Mouse (Mus musculus) hindbrain, postnatal 0 days (tissue): Measurements from ENCODE around the gene N4bp2l1. TPM values are rescaled to one million over a fixed set of nuclear protein-coding genes. Genes with fewer than 3 reads are reported as not detected.

ENCODE experiments used
- ATAC-seq: fragments of 200-750 bp; cut with Nextera tagmentation; 2 replicates; pipeline ENCODE4 v1.8.0; 2017; ENCODE audit warnings: mild to moderate bottlenecking, moderate TSS enrichment, moderate library complexity
- DNase-seq: peaks from one replicate; pipeline ENCODE4 v3.0.0-alpha.2; 2015; ENCODE audit warnings: low spot score
- H3K27ac ChIP-seq: fragments of 300-500 bp; sonication (generic); 2 replicates; pipeline ENCODE4 v1.5.1; 2014; ENCODE audit warnings: mild to moderate bottlenecking
- H3K27me3 ChIP-seq: fragments of 300-500 bp; sonication (generic); 2 replicates; pipeline ENCODE4 v1.6.1; 2014; ENCODE audit warnings: low read length, mixed read lengths; ENCODE audit not compliant: insufficient read depth
- H3K36me3 ChIP-seq: fragments of 300-500 bp; sonication (generic); 2 replicates; pipeline ENCODE4 v1.6.1; 2014; ENCODE audit warnings: low read length, mixed read lengths; ENCODE audit not compliant: insufficient read depth
- H3K4me1 ChIP-seq: fragments of 300-500 bp; sonication (generic); 2 replicates; pipeline ENCODE4 v1.6.1; 2014; ENCODE audit warnings: antibody characterized with exemption, low read length, mixed read lengths; ENCODE audit not compliant: insufficient read depth
- H3K4me2 ChIP-seq: fragments of 300-500 bp; sonication (generic); 2 replicates; pipeline ENCODE4 v1.6.1; 2014; ENCODE audit warnings: low read depth, mild to moderate bottlenecking, low read length, moderate library complexity, mixed read lengths
- H3K4me3 ChIP-seq: fragments of 300-500 bp; sonication (generic); 2 replicates; pipeline ENCODE4 v1.5.1; 2014; ENCODE audit warnings: low read length
- H3K9ac ChIP-seq: fragments of 300-500 bp; sonication (generic); replicated peaks from 2 replicates; pipeline ENCODE4 v1.6.1; 2014; ENCODE audit warnings: mild to moderate bottlenecking, low read length, moderate library complexity, mixed read lengths
- H3K9me3 ChIP-seq: fragments of 300-500 bp; sonication (generic); 2 replicates; pipeline ENCODE4 v1.6.1; 2016; ENCODE audit warnings: low read length, mixed read lengths
- CTCF ChIP-seq: IDR thresholded peaks from 2 replicates; pipeline ENCODE4 v1.5.1; 2016; ENCODE audit warnings: antibody characterized with exemption, control low read depth, low read depth
- WGBS: fragments of 180-500 bp; shearing (Covaris S2); extraction: QIAGEN DNeasy Blood & Tissue Kit; methylation state at CpG from one replicate; pipeline ENCODE4 v1.1.7; 2014; 5-methylcytosine and 5-hydroxymethylcytosine counted together
- polyA plus RNA-seq: library from polyadenylated mRNA; unstranded; fragments of >200 nt; fragmentation: Nextera tagmentation; extraction: Ambion mirVana; gene quantifications from 2 replicates; pipeline ENCODE4 v1.2.1, GENCODE M21; 2015
- total RNA-seq: library from RNA; depleted of rRNA; stranded (reverse); fragments of >200 nt; gene quantifications from 2 replicates; pipeline ENCODE4 v1.2.3, GENCODE M21; 2014; rRNA removed

The N4bp2l1 gene
- total and polyA plus RNA-seq, 2 experiments from 2014 or later: 21.6 to 34.5 TPM

- Histone ChIP-seq H3K4me1 (no peaks in the 10 kb centered on the region), H3K27me3 (no peaks in the 10 kb centered on the region), H3K9ac (no peak overlapping the region), H3K9me3 (0 out of 2 replicates have a peak, but pooled peaks cover 3% of the 10 kb centered on the region), H3K27ac (no peak overlapping the region), H3K36me3 (peaks cover 4% of the 10 kb centered on the region; the same call in 1 of the 2 replicates), H3K4me3 (no peak overlapping the region), H3K4me2 (no peak overlapping the region)
- TF ChIP-seq CTCF: no peak
- 92% methylated on average over 2 of the region's 2 CpGs for WGBS
- no peak for ATAC-seq
- no peak for DNase-seq
These were observed 53.8 kb downstream of the N4bp2l1 start for GRCm38 (mm10) chr5:150543184-150543583.

GRCm38 (mm10) chr5:150541302-150541701, 55.7 kb downstream of the N4bp2l1 start:
- ATAC-seq (no peak), DNase-seq (no peak)
- Histone ChIP-seq H3K4me3 (no peak overlapping the region), H3K9ac (no peak overlapping the region), H3K27ac (no peak overlapping the region), H3K4me1 (no peaks in the 10 kb centered on the region), H3K9me3 (0 out of 2 replicates have a peak, but pooled peaks cover 3% of the 10 kb centered on the region), H3K4me2 (no peak overlapping the region), H3K36me3 (peaks cover 4% of the 10 kb centered on the region; the same call in 1 of the 2 replicates), H3K27me3 (no peaks in the 10 kb centered on the region)
- no peak for TF ChIP-seq CTCF
- 92% methylated on average over 1 of the region's 1 CpGs for WGBS

- no peak overlapping the region for H3K4me2 ChIP-seq
- peaks cover 9% of the 10 kb centered on the region; the same call in 1 of the 2 replicates for H3K4me1 ChIP-seq
- no peak overlapping the region for H3K4me3 ChIP-seq
- ATAC-seq: no peak
- no peak for TF ChIP-seq CTCF
- 88% methylated on average over 2 of the region's 2 CpGs for whole genome bisulfite sequencing
- H3K9ac ChIP-seq: no peak overlapping the region
- H3K36me3 ChIP-seq: no peaks in the 10 kb centered on the region; the same call in 1 of the 2 replicates
- no peaks in the 10 kb centered on the region for H3K9me3 ChIP-seq
- no peak for DNase-seq
- no peaks in the 10 kb centered on the region for H3K27me3 ChIP-seq
- no peak overlapping the region for H3K27ac ChIP-seq
These were observed 71.7 kb downstream of the N4bp2l1 start for GRCm38 (mm10) chr5:150525239-150525638.

GRCm38 (mm10) chr5:150522867-150523234, 74.1 kb downstream of the N4bp2l1 start:
- 7% methylated on average over 11 of the region's 11 CpGs for WGBS
- Histone ChIP-seq H3K36me3 (no peaks in the 10 kb centered on the region), H3K27ac (peak overlapping the region; percentile 76), H3K4me2 (peak overlapping the region; percentile 69), H3K4me3 (peak overlapping the region; percentile 74), H3K9ac (peak overlapping the region; percentile 78), H3K27me3 (no peaks in the 10 kb centered on the region), H3K4me1 (peaks cover 9% of the 10 kb centered on the region; the same call in 1 of the 2 replicates), H3K9me3 (no peaks in the 10 kb centered on the region)
- no peak for TF ChIP-seq CTCF
- DNase-seq: no peak
- ATAC-seq: no peak

- Histone ChIP-seq H3K9ac (peak within 1 kb of the TSS; percentile 78), H3K4me1 (peaks cover 9% of the 10 kb centered on the region; the same call in 1 of the 2 replicates), H3K27me3 (no peaks in the 10 kb centered on the region), H3K36me3 (no peaks in the 10 kb centered on the region), H3K27ac (peak within 1 kb of the TSS; percentile 76), H3K4me2 (peak within 1 kb of the TSS; percentile 69), H3K4me3 (peak within 1 kb of the TSS; percentile 74), H3K9me3 (no peaks in the 10 kb centered on the region)
- ATAC-seq: peak; percentile 96
- no peak for TF ChIP-seq CTCF
- 5% methylated on average over 63 of the region's 63 CpGs for WGBS
- peak; percentile 96 for DNase-seq
These were observed 74.8 kb downstream of the N4bp2l1 start, which contains the start of gene Brca2 for GRCm38 (mm10) chr5:150521937-150522866. Brca2 (plus strand) TSS chr5:150522630.

Other genes starting within 250 kb of the N4bp2l1 start
- gene Zar1l, start 79.0 kb downstream of the N4bp2l1 start, total RNA-seq: not detected in 2 replicates
- 0.28 TPM in 1 of 2 replicates, not detected in the other for gene Zar1l, start 79.0 kb downstream of the N4bp2l1 start, polyA plus RNA-seq
- gene Brca2, start 74.6 kb downstream of the N4bp2l1 start, total RNA-seq: 4.8 and 29.4 TPM in 2 replicates
- 14.5 and 18.9 TPM in 2 replicates for gene Brca2, start 74.6 kb downstream of the N4bp2l1 start, polyA plus RNA-seq
- 27.2 and 37.6 TPM in 2 replicates for gene N4bp2l2, start 69.0 kb upstream of the N4bp2l1 start, total RNA-seq
- gene N4bp2l2, start 69.0 kb upstream of the N4bp2l1 start, polyA plus RNA-seq: 31.5 and 33.0 TPM in 2 replicates
- 34.5 and 38.5 TPM in 2 replicates for gene Pds5b, start 76.6 kb upstream of the N4bp2l1 start, total RNA-seq
- gene Pds5b, start 76.6 kb upstream of the N4bp2l1 start, polyA plus RNA-seq: 19.4 and 19.8 TPM in 2 replicates